Mouse (Mus musculus) MEL (cell line): ENCODE measurements around the gene Gm20388.

Experiments
- CHD2 ChIP-seq: IDR thresholded peaks from 2 replicates; pipeline ENCODE4 v1.6.1; 2011; ENCODE audit warnings: low read length, improper control_type of control experiment
- CTCF ChIP-seq, 3 experiments: IDR thresholded peaks in 2 of 3; conservative IDR thresholded peaks in 1 of 3; 2 replicates each; pipeline ENCODE4 v1.5.1; 2011 to 2012; ENCODE audit warnings: low read length in 3 of 3, low read depth in 2 of 3, mild to moderate bottlenecking in 2 of 3, improper control_type of control experiment in 1 of 3, inconsistent platforms in 1 of 3, mixed read lengths in 1 of 3, moderate library complexity in 1 of 3; ENCODE audit not compliant: control insufficient read depth in 1 of 3, insufficient read depth in 1 of 3, poor library complexity in 1 of 3, severe bottlenecking in 1 of 3
- E2F4 ChIP-seq: IDR thresholded peaks from 2 replicates; pipeline ENCODE4 v1.6.1; 2011; ENCODE audit warnings: low read depth, low read length, improper control_type of control experiment, borderline replicate concordance
- KAT2A ChIP-seq: conservative IDR thresholded peaks from 2 replicates; pipeline ENCODE4 v1.6.1; 2012; ENCODE audit warnings: low read depth, low read length, improper control_type of control experiment, inconsistent platforms
- MAFK ChIP-seq: IDR thresholded peaks from 2 replicates; pipeline ENCODE4 v1.6.1; 2011; ENCODE audit warnings: low read depth, mild to moderate bottlenecking, low read length, improper control_type of control experiment, borderline replicate concordance
- MYC ChIP-seq: IDR thresholded peaks from 2 replicates; pipeline ENCODE4 v1.6.1; 2011; ENCODE audit warnings: low read depth, mild to moderate bottlenecking, low read length, improper control_type of control experiment, moderate library complexity
- NRF1 ChIP-seq: IDR thresholded peaks from 2 replicates; pipeline ENCODE4 v1.6.1; 2014; ENCODE audit warnings: low read depth, mild to moderate bottlenecking, inconsistent platforms, low read length, improper control_type of control experiment, moderate library complexity; ENCODE audit not compliant: poor library complexity, insufficient read depth, severe bottlenecking
- POLR2A ChIP-seq, 2 experiments: IDR thresholded peaks; 2 replicates each; pipeline ENCODE4 v1.6.1; 2011 to 2012; ENCODE audit warnings: low read length in 2 of 2, mild to moderate bottlenecking in 2 of 2, control low read depth in 1 of 2, improper control_type of control experiment in 1 of 2, low read depth in 1 of 2, moderate library complexity in 1 of 2; ENCODE audit not compliant: control insufficient read depth in 1 of 2, insufficient read depth in 1 of 2, poor library complexity in 1 of 2
- POLR2AphosphoS2 ChIP-seq: IDR thresholded peaks from 2 replicates; pipeline ENCODE4 v1.6.1; 2011; ENCODE audit warnings: low read length, improper control_type of control experiment
- TCF12 ChIP-seq: IDR thresholded peaks from 2 replicates; pipeline ENCODE4 v1.6.1; 2014; ENCODE audit warnings: low read depth, mild to moderate bottlenecking, inconsistent platforms, low read length, improper control_type of control experiment, moderate library complexity
- ZC3H11A ChIP-seq: IDR thresholded peaks from 2 replicates; pipeline ENCODE4 v1.6.1; 2012; ENCODE audit warnings: low read depth, mild to moderate bottlenecking, inconsistent platforms, low read length, improper control_type of control experiment
- ZKSCAN1 ChIP-seq: IDR thresholded peaks from 2 replicates; pipeline ENCODE4 v1.6.1; 2012; ENCODE audit warnings: low read depth, mild to moderate bottlenecking, inconsistent platforms, low read length, improper control_type of control experiment, moderate library complexity

- TF ChIP-seq CHD2 (no peak), E2F4 (no peak), CTCF (IDR thresholded peaks at IDR 0.05 in 2 of 3, conservative IDR thresholded peaks at IDR 0.05 in 1 of 3; ENCODE audit: control insufficient read depth in 1 of 3, insufficient read depth in 1 of 3, low read depth in 2 of 3, low read length in 3 of 3, poor library complexity in 1 of 3, severe bottlenecking in 1 of 3) (no peak), POLR2A (IDR thresholded peaks at IDR 0.05; ENCODE audit: control insufficient read depth in 1 of 2, insufficient read depth in 1 of 2, low read depth in 1 of 2, low read length in 2 of 2, poor library complexity in 1 of 2) (no peak), POLR2AphosphoS2 (no peak), KAT2A (no peak), TCF12 (no peak), MAFK (no peak), NRF1 (no peak), ZC3H11A (no peak), MYC (no peak), ZKSCAN1 (no peak)
Observed at GRCm38 (mm10) chr8:124201706-124202105, 4291.1 kb downstream of the Gm20388 start.
